Mouse (Mus musculus) erythroblast, embryonic 14.5 days (primary cell): ENCODE results near the gene Micu1. TPM values are rescaled to one million over a fixed set of nuclear protein-coding genes. Genes with fewer than 3 reads are reported as not detected.

ENCODE experiments used
- H3K27me3 ChIP-seq: 2 replicates; pipeline ENCODE4 v1.6.1; 2012; ENCODE audit warnings: inconsistent platforms; ENCODE audit not compliant: control insufficient read depth
- H3K36me3 ChIP-seq: 2 replicates; pipeline ENCODE4 v1.6.1; 2012; ENCODE audit warnings: mild to moderate bottlenecking, inconsistent platforms; ENCODE audit not compliant: control insufficient read depth
- H3K4me1 ChIP-seq: 2 replicates; pipeline ENCODE4 v1.6.1; 2012; ENCODE audit warnings: inconsistent platforms; ENCODE audit not compliant: control insufficient read depth
- H3K4me3 ChIP-seq: replicated peaks from 2 replicates; pipeline ENCODE3; 2012; ENCODE audit warnings: moderate library complexity, mild to moderate bottlenecking, inconsistent platforms
- H3K9me3 ChIP-seq: 2 replicates; pipeline ENCODE4 v1.6.1; 2012; ENCODE audit warnings: low read length, inconsistent platforms, mixed read lengths; ENCODE audit not compliant: control insufficient read depth
- GATA1 ChIP-seq: IDR thresholded peaks from 2 replicates; pipeline ENCODE4 v1.6.1; 2012; ENCODE audit warnings: low read length, inconsistent platforms, mixed read lengths
- TAL1 ChIP-seq: IDR thresholded peaks from 3 replicates; pipeline ENCODE4 v1.6.1; 2012; ENCODE audit warnings: low read length, inconsistent platforms, mixed read lengths
- polyA plus RNA-seq: library from polyadenylated mRNA; stranded (reverse); fragments of >175 nt; gene quantifications from 2 replicates; pipeline ENCODE4 v1.2.3, GENCODE M21; 2012

Micu1 gene
- polyA plus RNA-seq, 1 experiment, result 7.5 TPM

GRCm38 (mm10) chr10:59792575-59793176, 90.4 kb downstream of the Micu1 start:
- Histone ChIP-seq H3K27me3 (no peaks in the 10 kb centered on the region), H3K4me1 (peaks cover 35% of the 10 kb centered on the region), H3K9me3 (no peaks in the 10 kb centered on the region), H3K4me3 (no peak overlapping the region), H3K36me3 (peaks cover 88% of the 10 kb centered on the region)
- no peak for TF ChIP-seq GATA1
- no peak for TF ChIP-seq TAL1

GRCm38 (mm10) chr10:59793454-59793853, 91.2 kb downstream of the Micu1 start:
- H3K4me3 ChIP-seq, result peak overlapping the region; percentile 5
- H3K4me1 ChIP-seq, result peaks cover 40% of the 10 kb centered on the region
- peaks cover 87% of the 10 kb centered on the region for H3K36me3 ChIP-seq
- TF ChIP-seq GATA1 (no peak), TAL1 (peak; percentile 61)
- H3K9me3 ChIP-seq, result no peaks in the 10 kb centered on the region
- H3K27me3 ChIP-seq, result no peaks in the 10 kb centered on the region

- no peaks in the 10 kb centered on the region for H3K27me3 ChIP-seq
- H3K36me3 ChIP-seq, result peaks cover 86% of the 10 kb centered on the region
- TF ChIP-seq TAL1 (no peak), GATA1 (no peak)
- H3K4me3 ChIP-seq, result no peak overlapping the region
- H3K4me1 ChIP-seq, result peaks cover 57% of the 10 kb centered on the region
- no peaks in the 10 kb centered on the region for H3K9me3 ChIP-seq
Measured at GRCm38 (mm10) chr10:59795085-59795484, 92.8 kb downstream of the Micu1 start.

GRCm38 (mm10) chr10:59795902-59796301, 93.6 kb downstream of the Micu1 start:
- peaks cover 83% of the 10 kb centered on the region for H3K36me3 ChIP-seq
- H3K9me3 ChIP-seq, result no peaks in the 10 kb centered on the region
- H3K27me3 ChIP-seq, result no peaks in the 10 kb centered on the region
- TF ChIP-seq GATA1, result no peak
- no peak for TF ChIP-seq TAL1
- peaks cover 65% of the 10 kb centered on the region for H3K4me1 ChIP-seq
- H3K4me3 ChIP-seq, result no peak overlapping the region

- H3K4me1 ChIP-seq, result peaks cover 70% of the 10 kb centered on the region
- H3K9me3 ChIP-seq, result no peaks in the 10 kb centered on the region
- no peak overlapping the region for H3K4me3 ChIP-seq
- H3K27me3 ChIP-seq, result no peaks in the 10 kb centered on the region
- TF ChIP-seq TAL1 (no peak), GATA1 (no peak)
- H3K36me3 ChIP-seq, result peaks cover 83% of the 10 kb centered on the region
Measured at GRCm38 (mm10) chr10:59798371-59798770, 96.1 kb downstream of the Micu1 start.

GRCm38 (mm10) chr10:59799303-59800044, 97.2 kb downstream of the Micu1 start:
- no peak for TF ChIP-seq TAL1
- no peak for TF ChIP-seq GATA1
- Histone ChIP-seq H3K9me3 (no peaks in the 10 kb centered on the region), H3K27me3 (no peaks in the 10 kb centered on the region), H3K4me3 (peak overlapping the region; percentile 13), H3K4me1 (peaks cover 64% of the 10 kb centered on the region), H3K36me3 (peaks cover 85% of the 10 kb centered on the region)

- H3K9me3 ChIP-seq, result no peaks in the 10 kb centered on the region; the same call in 1 of the 2 replicates
- H3K27me3 ChIP-seq, result no peaks in the 10 kb centered on the region
- peaks cover 65% of the 10 kb centered on the region for H3K4me1 ChIP-seq
- no peak for TF ChIP-seq GATA1
- no peak for TF ChIP-seq TAL1
- peaks cover 85% of the 10 kb centered on the region for H3K36me3 ChIP-seq
- H3K4me3 ChIP-seq, result peak overlapping the region; percentile 30
Measured at GRCm38 (mm10) chr10:59800159-59800558, 97.9 kb downstream of the Micu1 start.

- Histone ChIP-seq H3K36me3 (peaks cover 82% of the 10 kb centered on the region), H3K4me3 (peak overlapping the region; percentile 48), H3K27me3 (no peaks in the 10 kb centered on the region), H3K4me1 (peaks cover 67% of the 10 kb centered on the region), H3K9me3 (no peaks in the 10 kb centered on the region; the same call in 1 of the 2 replicates)
- TF ChIP-seq GATA1 (peak; percentile 83), TAL1 (peak; percentile 96)
Measured at GRCm38 (mm10) chr10:59800826-59801501, 98.7 kb downstream of the Micu1 start.

- H3K27me3 ChIP-seq, result no peaks in the 10 kb centered on the region
- no peaks in the 10 kb centered on the region; the same call in 1 of the 2 replicates for H3K9me3 ChIP-seq
- H3K4me1 ChIP-seq, result peaks cover 52% of the 10 kb centered on the region
- TF ChIP-seq GATA1 (no peak), TAL1 (no peak)
- H3K36me3 ChIP-seq, result peaks cover 52% of the 10 kb centered on the region
- no peak overlapping the region for H3K4me3 ChIP-seq
Measured at GRCm38 (mm10) chr10:59808677-59809076, 106.4 kb downstream of the Micu1 start.
